Comparison of ENCODE assay signal across 25 mouse cellular contexts in genomic region chr11:117463416-117463815, GRCm38 (mm10). TPM values are rescaled to one million over a fixed set of nuclear protein-coding genes. Genes with fewer than 3 reads are reported as not detected.
DNase-seq lines count a peak whose midpoint lies in the region; ATAC-seq and TF ChIP-seq lines count a peak whose summit lies in the region.
"Not testable (repeated sequence)": the region's sequence is repeated elsewhere in the genome, so short reads cannot be mapped to it uniquely, and the experiment has no call there.
"Had no signal": no experiment of that assay in that cellular context is flagged by ENCODE, and none has a peak within 500 bp of the region (broad histone marks: within the 10 kb centered on the region; RNA-seq: fewer than 3 reads in every experiment).

No protein-coding gene starts in this region.

- DNase-seq in limb, embryonic 10.5 days (ENCODE audit: low spot score); midbrain, postnatal 0 days (ENCODE audit: low spot score): not testable (repeated sequence)

- H3K27me3 ChIP-seq in embryonic facial prominence, embryonic 13.5 days = peaks cover 27% of the 10 kb centered on the region
- H3K27me3 ChIP-seq in forebrain, embryonic 15.5 days = peaks cover 13% of the 10 kb centered on the region
- H3K27me3 ChIP-seq in hindbrain, embryonic 13.5 days = peaks cover 26% of the 10 kb centered on the region
- peaks cover 100% of the 10 kb centered on the region for H3K27me3 ChIP-seq in limb, embryonic 10.5 days (ENCODE audit: low read depth, poor library complexity, severe bottlenecking)
- H3K27me3 ChIP-seq in midbrain, embryonic 12.5 days = peaks cover 33% of the 10 kb centered on the region
- H3K27me3 ChIP-seq in midbrain, postnatal 0 days (ENCODE audit: insufficient read depth, low read length); neural tube, embryonic 14.5 days (ENCODE audit: control insufficient read depth, insufficient read depth, low read length): not testable (repeated sequence)

- peaks cover 44% of the 10 kb centered on the region for H3K4me1 ChIP-seq in embryonic facial prominence, embryonic 13.5 days
- H3K4me1 ChIP-seq in forebrain, embryonic 15.5 days = peaks cover 48% of the 10 kb centered on the region
- peaks cover 76% of the 10 kb centered on the region for H3K4me1 ChIP-seq in hindbrain, embryonic 13.5 days (replicated peaks)
- peaks cover 60% of the 10 kb centered on the region for H3K4me1 ChIP-seq in limb, embryonic 10.5 days
- peaks cover 68% of the 10 kb centered on the region for H3K4me1 ChIP-seq in midbrain, embryonic 12.5 days
- not testable (repeated sequence) for H3K4me1 ChIP-seq in midbrain, postnatal 0 days (ENCODE audit: insufficient read depth, low read length)
- H3K4me1 ChIP-seq in neural tube, embryonic 14.5 days (ENCODE audit: control insufficient read depth, insufficient read depth, low read length) = peaks cover 19% of the 10 kb centered on the region

- not testable (repeated sequence) for TF ChIP-seq CTCF in midbrain, postnatal 0 days (IDR thresholded peaks at IDR 0.05)

- not testable (repeated sequence) for H3K36me3 ChIP-seq in embryonic facial prominence, embryonic 13.5 days; forebrain, embryonic 15.5 days; hindbrain, embryonic 13.5 days; limb, embryonic 10.5 days; midbrain, embryonic 12.5 days; midbrain, postnatal 0 days (ENCODE audit: insufficient read depth, low read length); neural tube, embryonic 14.5 days (ENCODE audit: control insufficient read depth, insufficient read depth, low read length)

- whole genome bisulfite sequencing in embryonic facial prominence, embryonic 13.5 days = 74% methylated on average over 4 of the region's 4 CpGs
- 79% methylated on average over 4 of the region's 4 CpGs for WGBS in forebrain, embryonic 15.5 days
- WGBS in hindbrain, embryonic 13.5 days = 80% methylated on average over 4 of the region's 4 CpGs
- WGBS in limb, embryonic 10.5 days = 73% methylated on average over 4 of the region's 4 CpGs
- WGBS in midbrain, embryonic 12.5 days = 88% methylated on average over 4 of the region's 4 CpGs
- 85% methylated on average over 4 of the region's 4 CpGs for WGBS in midbrain, postnatal 0 days
- WGBS in neural tube, embryonic 14.5 days = 81% methylated on average over 4 of the region's 4 CpGs

- H3K27ac ChIP-seq in embryonic facial prominence, embryonic 13.5 days = peak overlapping the region; percentile 41
- peak overlapping the region; percentile 83; the same call in 1 of the 2 replicates for H3K27ac ChIP-seq in forebrain, embryonic 15.5 days (replicated peaks)
- H3K27ac ChIP-seq in hindbrain, embryonic 13.5 days = peak overlapping the region; percentile 94
- H3K27ac ChIP-seq in limb, embryonic 10.5 days = peak overlapping the region; percentile 58; the same call in 1 of the 2 replicates
- H3K27ac ChIP-seq in midbrain, embryonic 12.5 days (replicated peaks) = peak overlapping the region; percentile 92
- peak overlapping the region; percentile 74; the same call in 1 of the 2 replicates for H3K27ac ChIP-seq in midbrain, postnatal 0 days (ENCODE audit: low read depth, low read length)
- peak overlapping the region; percentile 78 for H3K27ac ChIP-seq in neural tube, embryonic 14.5 days (ENCODE audit: low read depth, low read length)

- H3K4me3 ChIP-seq in embryonic facial prominence, embryonic 13.5 days; forebrain, embryonic 15.5 days; hindbrain, embryonic 13.5 days; limb, embryonic 10.5 days; midbrain, embryonic 12.5 days; midbrain, postnatal 0 days (ENCODE audit: low read depth, low read length); neural tube, embryonic 14.5 days (ENCODE audit: low read depth, low read length): not testable (repeated sequence)

- H3K9ac ChIP-seq in embryonic facial prominence, embryonic 13.5 days; forebrain, embryonic 15.5 days (replicated peaks); midbrain, embryonic 12.5 days (replicated peaks); midbrain, postnatal 0 days (replicated peaks; ENCODE audit: low read length, poor library complexity, severe bottlenecking); neural tube, embryonic 14.5 days (replicated peaks; ENCODE audit: low read depth, low read length): not testable (repeated sequence)
- H3K9ac ChIP-seq in hindbrain, embryonic 13.5 days = peak overlapping the region; percentile 63; the same call in 1 of the 2 replicates

- H3K9me3 ChIP-seq in embryonic facial prominence, embryonic 13.5 days; forebrain, embryonic 15.5 days; hindbrain, embryonic 13.5 days; limb, embryonic 10.5 days (replicated peaks); midbrain, embryonic 12.5 days; midbrain, postnatal 0 days (ENCODE audit: low read length); neural tube, embryonic 14.5 days (ENCODE audit: control insufficient read depth, low read length): not testable (repeated sequence)

- H3K4me2 ChIP-seq in embryonic facial prominence, embryonic 13.5 days; forebrain, embryonic 15.5 days (replicated peaks); hindbrain, embryonic 13.5 days; midbrain, embryonic 12.5 days (replicated peaks); midbrain, postnatal 0 days (ENCODE audit: low read depth, low read length, poor library complexity, severe bottlenecking); neural tube, embryonic 14.5 days (ENCODE audit: low read depth, low read length): not testable (repeated sequence)

- not testable (repeated sequence) for ATAC-seq in embryonic facial prominence, embryonic 13.5 days (ENCODE audit: insufficient number of reproducible peaks, insufficient read depth, low FRiP score, low TSS enrichment, low read depth); forebrain, embryonic 15.5 days (replicated peaks); hindbrain, embryonic 13.5 days (ENCODE audit: low FRiP score); midbrain, embryonic 12.5 days (ENCODE audit: low FRiP score, low read depth); midbrain, postnatal 0 days (ENCODE audit: low FRiP score); neural tube, embryonic 14.5 days (ENCODE audit: low read depth)

RNA-seq across cellular contexts. Expression of gene Gm11733, which starts 20.8 kb away (rescaled TPM):
- not detected in 2 replicates for polyA plus RNA-seq in embryonic facial prominence, embryonic 13.5 days (2015; fragmentation: Nextera tagmentation; extraction: Ambion mirVana)
- polyA plus RNA-seq in forebrain, embryonic 15.5 days (2015; fragmentation: Nextera tagmentation; extraction: Ambion mirVana) = 0.28 TPM in 1 of 2 replicates, not detected in the other
- not detected in 2 replicates for polyA plus RNA-seq in hindbrain, embryonic 13.5 days (2015; fragmentation: Nextera tagmentation; extraction: Ambion mirVana)
- polyA plus RNA-seq in limb, embryonic 10.5 days (2016; fragmentation: Nextera tagmentation; extraction: Ambion mirVana) = not detected in 2 replicates
- not detected in 2 replicates for polyA plus RNA-seq in midbrain, embryonic 12.5 days (2016; fragmentation: Nextera tagmentation; extraction: Ambion mirVana)
- 0.38 TPM in 1 of 2 replicates, not detected in the other for total RNA-seq in midbrain, postnatal 0 days (2014; rRNA removed)
- 0.07 TPM in 1 of 2 replicates, not detected in the other for polyA plus RNA-seq in midbrain, postnatal 0 days (2015; fragmentation: Nextera tagmentation; extraction: Ambion mirVana)
- polyA plus RNA-seq in neural tube, embryonic 14.5 days (2014; fragmentation: Nextera tagmentation; extraction: Ambion mirVana) = not detected in 2 replicates
- total RNA-seq: adrenal gland, adult 18-20 months; adrenal gland, postnatal 25 days; gastrocnemius, postnatal 10 days; heart, postnatal 10 days; hematopoietic stem cell, adult 5-6 weeks; layer of hippocampus, postnatal 14 days; left cerebral cortex, postnatal 25 days; neutrophil, adult 5-6 weeks had no signal
- polyA plus RNA-seq: embryonic facial prominence, embryonic 15.5 days; gonadal fat pad, adult 2 months; heart, embryonic 13.5 days; intestine, embryonic 15.5 days; kidney, embryonic 16.5 days; limb, embryonic 14.5 days; liver, embryonic 12.5 days; liver, postnatal 0 days; lung, embryonic 16.5 days; thymus, adult 2 months had no signal

Comparison
In these comparisons a context has a peak if more than half of its experiments do, and no peak if none do; other contexts are left out.
1. H3K27ac ChIP-seq: peak in every context shown above with its lines; median percentile 94 in hindbrain, embryonic 13.5 days; 92 in midbrain, embryonic 12.5 days; 83 in forebrain, embryonic 15.5 days; 78 in neural tube, embryonic 14.5 days; 74 in midbrain, postnatal 0 days; 58 in limb, embryonic 10.5 days; 41 in embryonic facial prominence, embryonic 13.5 days.